Comparison of ENCODE assay signal across 9 mouse cellular contexts in the genomic region with DNA sequence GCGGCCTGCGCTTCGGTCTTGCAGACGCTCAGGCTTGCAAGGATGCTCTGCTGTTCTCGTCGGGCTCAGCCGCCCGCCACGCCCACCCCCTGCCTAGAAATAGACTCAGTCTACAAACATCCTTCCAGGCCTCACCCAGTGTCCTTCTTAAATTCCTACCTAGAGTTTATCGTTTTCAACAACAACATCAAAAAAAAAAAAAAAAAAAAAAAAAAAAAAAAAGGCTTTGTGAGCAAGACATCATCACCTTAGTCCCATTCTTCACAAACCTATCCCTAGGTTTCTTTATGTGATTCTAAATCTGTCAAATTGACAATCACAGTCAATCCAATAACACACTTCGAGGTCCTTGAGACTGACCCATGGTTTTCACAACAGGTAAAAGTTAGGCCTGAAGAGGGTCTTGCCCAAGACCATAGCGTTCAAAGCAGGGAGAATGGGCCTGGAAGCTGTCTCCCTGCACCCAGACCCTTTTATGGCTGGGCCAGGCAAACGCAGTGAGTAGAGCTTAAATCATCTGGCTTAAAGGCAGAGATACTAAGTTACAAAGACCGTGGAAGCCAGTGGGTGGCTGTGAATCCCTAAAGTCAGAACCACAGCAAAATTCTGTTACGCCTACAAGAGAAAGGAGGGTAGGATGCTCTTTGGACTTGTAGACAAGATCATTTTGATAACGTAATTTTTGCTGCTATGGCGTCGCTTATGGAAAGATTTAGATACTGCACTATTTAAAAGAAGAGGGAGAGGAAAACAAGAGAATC. TPM values are rescaled to one million over a fixed set of nuclear protein-coding genes. Genes with fewer than 3 reads are reported as not detected.
DNase-seq lines count a peak whose midpoint lies in the region; ATAC-seq and TF ChIP-seq lines count a peak whose summit lies in the region.
"Had no signal": no experiment of that assay in that cellular context is flagged by ENCODE, and none has a peak within 500 bp of the region (broad histone marks: within the 10 kb centered on the region; RNA-seq: fewer than 3 reads in every experiment).

No protein-coding gene starts in this region.

- no peak for TF ChIP-seq CTCF in ES-Bruce4 (IDR thresholded peaks at IDR 0.05; ENCODE audit: low read depth, low read length)

- H3K4me3 ChIP-seq in heart, embryonic 12.5 days: peak overlapping the region; percentile 88
- H3K4me3 ChIP-seq in ES-Bruce4 (ENCODE audit: low read depth, low read length): no peak overlapping the region
- peak overlapping the region; percentile 65; the same call in 1 of the 2 replicates for H3K4me3 ChIP-seq in forebrain, embryonic 13.5 days
- H3K4me3 ChIP-seq in liver, embryonic 16.5 days (ENCODE audit: low read depth, low read length): peak overlapping the region; percentile 72

- H3K9me3 ChIP-seq in heart, embryonic 12.5 days (replicated peaks): no peaks in the 10 kb centered on the region
- H3K9me3 ChIP-seq in ES-Bruce4 (replicated peaks; ENCODE audit: control insufficient read depth, insufficient read depth, low read length, poor library complexity, severe bottlenecking): no peaks in the 10 kb centered on the region
- H3K9me3 ChIP-seq in forebrain, embryonic 13.5 days (replicated peaks): 0 out of 2 replicates have a peak, but pooled peaks cover 2% of the 10 kb centered on the region
- no peaks in the 10 kb centered on the region for H3K9me3 ChIP-seq in liver, embryonic 16.5 days (replicated peaks; ENCODE audit: control insufficient read depth, low read length)

- H3K4me1 ChIP-seq in heart, embryonic 12.5 days (replicated peaks): peaks cover 6% of the 10 kb centered on the region
- no peaks in the 10 kb centered on the region for H3K4me1 ChIP-seq in ES-Bruce4 (ENCODE audit: control insufficient read depth, insufficient read depth, low read length)
- H3K4me1 ChIP-seq in forebrain, embryonic 13.5 days: peaks cover 26% of the 10 kb centered on the region
- H3K4me1 ChIP-seq in liver, embryonic 16.5 days (ENCODE audit: control insufficient read depth, low read depth, low read length): peaks cover under 1% of the 10 kb centered on the region

- no peak for DNase-seq in heart, adult 11 months
- no peak for DNase-seq in frontal cortex, postnatal 36 days (ENCODE audit: low spot score in 2 of 2)
- DNase-seq in gastrocnemius, postnatal 25 days: no peak
- no peak for DNase-seq in layer of hippocampus, postnatal 36 days

- no peak for ATAC-seq in heart, embryonic 12.5 days (ENCODE audit: insufficient number of reproducible peaks, low FRiP score)
- no peak for ATAC-seq in forebrain, embryonic 13.5 days
- ATAC-seq in liver, embryonic 16.5 days (ENCODE audit: low read depth): no peak

- no peak overlapping the region for H3K27ac ChIP-seq in heart, embryonic 12.5 days (ENCODE audit: poor library complexity, severe bottlenecking)
- 0 out of 2 replicates have a peak overlapping the region, but pooled peaks have one; percentile 34 for H3K27ac ChIP-seq in ES-Bruce4 (ENCODE audit: insufficient read depth, low read length)
- H3K27ac ChIP-seq in forebrain, embryonic 13.5 days: peak overlapping the region; percentile 99
- H3K27ac ChIP-seq in liver, embryonic 16.5 days (ENCODE audit: low read length): no peak overlapping the region

- TF ChIP-seq EP300 in ES-Bruce4 (IDR thresholded peaks at IDR 0.05; ENCODE audit: insufficient read depth, low read depth, low read length): no peak

- H3K9ac ChIP-seq in heart, embryonic 12.5 days: no peak overlapping the region; the same call in 1 of the 2 replicates
- no peak overlapping the region for H3K9ac ChIP-seq in ES-Bruce4 (ENCODE audit: low read depth, poor library complexity, severe bottlenecking)
- peak overlapping the region; percentile 40; the same call in 1 of the 2 replicates for H3K9ac ChIP-seq in forebrain, embryonic 13.5 days
- no peak overlapping the region for H3K9ac ChIP-seq in liver, embryonic 16.5 days (ENCODE audit: low read depth, low read length)

- peak overlapping the region; percentile 97 for H3K4me2 ChIP-seq in heart, embryonic 12.5 days
- H3K4me2 ChIP-seq in forebrain, embryonic 13.5 days: peak overlapping the region; percentile 77
- H3K4me2 ChIP-seq in liver, embryonic 16.5 days (ENCODE audit: low read depth, low read length): peak overlapping the region; percentile 86

- no peak for TF ChIP-seq POLR2A in ES-Bruce4 (IDR thresholded peaks at IDR 0.05; ENCODE audit: insufficient read depth, low read length)

- H3K36me3 ChIP-seq in heart, embryonic 12.5 days: no peaks in the 10 kb centered on the region
- no peaks in the 10 kb centered on the region for H3K36me3 ChIP-seq in ES-Bruce4 (ENCODE audit: control insufficient read depth, insufficient read depth, low read length, poor library complexity, severe bottlenecking)
- H3K36me3 ChIP-seq in forebrain, embryonic 13.5 days (ENCODE audit: poor library complexity, severe bottlenecking): peaks cover 13% of the 10 kb centered on the region
- no peaks in the 10 kb centered on the region for H3K36me3 ChIP-seq in liver, embryonic 16.5 days (ENCODE audit: control insufficient read depth, insufficient read depth)

- H3K27me3 ChIP-seq in heart, embryonic 12.5 days (replicated peaks): no peaks in the 10 kb centered on the region
- H3K27me3 ChIP-seq in ES-Bruce4 (ENCODE audit: control insufficient read depth, insufficient read depth, low read length, poor library complexity, severe bottlenecking): no peaks in the 10 kb centered on the region
- no peaks in the 10 kb centered on the region for H3K27me3 ChIP-seq in forebrain, embryonic 13.5 days
- H3K27me3 ChIP-seq in liver, embryonic 16.5 days (ENCODE audit: control insufficient read depth, insufficient read depth, low read depth, low read length): no peaks in the 10 kb centered on the region
- H3K27me3 ChIP-seq: Patski had no signal

- WGBS in heart, embryonic 12.5 days: 37% methylated on average over 15 of the region's 18 CpGs
- whole genome bisulfite sequencing in forebrain, embryonic 13.5 days: 32% methylated on average over 18 of the region's 18 CpGs
- 29% methylated on average over 18 of the region's 18 CpGs for WGBS in liver, embryonic 16.5 days (ENCODE audit: insufficient replicate concordance)

RNA-seq across cellular contexts. Expression of gene Ralgps1, which starts 0.5 kb away (rescaled TPM):
- 5.4 and 6.3 TPM in 2 replicates for polyA plus RNA-seq in heart, embryonic 12.5 days (2016; fragmentation: Nextera tagmentation; extraction: Ambion mirVana)
- 16.5 and 17.0 TPM in 2 replicates for polyA plus RNA-seq in ES-Bruce4 (2011; ENCODE audit: insufficient read depth, insufficient read length, low read depth, missing spikeins)
- 27.2 and 31.1 TPM in 2 replicates for polyA plus RNA-seq in forebrain, embryonic 13.5 days (2015; fragmentation: Nextera tagmentation; extraction: Ambion mirVana)
- polyA plus RNA-seq in liver, embryonic 16.5 days (2015; fragmentation: Nextera tagmentation; extraction: Ambion mirVana): 0.95 and 1.1 TPM in 2 replicates
- 1 to 10 TPM; 2.3 to 2.5 TPM for total RNA-seq in gastrocnemius, postnatal 25 days (2021)
- 10 to 100 TPM; 60.2 to 72.7 TPM for total RNA-seq in layer of hippocampus, postnatal 36 days (2021)

RNA-seq across cellular contexts. Expression of gene Zbtb34, which starts 59.3 kb away (rescaled TPM):
- 6.9 and 8.1 TPM in 2 replicates for polyA plus RNA-seq in heart, embryonic 12.5 days (2016; fragmentation: Nextera tagmentation; extraction: Ambion mirVana)
- 20.3 and 21.4 TPM in 2 replicates for polyA plus RNA-seq in ES-Bruce4 (2011; ENCODE audit: insufficient read depth, insufficient read length, low read depth, missing spikeins)
- polyA plus RNA-seq in forebrain, embryonic 13.5 days (2015; fragmentation: Nextera tagmentation; extraction: Ambion mirVana): 4.8 and 6.5 TPM in 2 replicates
- polyA plus RNA-seq in liver, embryonic 16.5 days (2015; fragmentation: Nextera tagmentation; extraction: Ambion mirVana): 1.8 and 2.0 TPM in 2 replicates
- 1 to 10 TPM; 3.5 to 4.4 TPM for total RNA-seq in gastrocnemius, postnatal 25 days (2021)
- 10 to 100 TPM; 12.5 to 14.2 TPM for total RNA-seq in layer of hippocampus, postnatal 36 days (2021)

Comparison
In these comparisons a context has a peak if more than half of its experiments do, and no peak if none do; other contexts are left out.
1. H3K27ac ChIP-seq: peak in ES-Bruce4 (single experiment) and forebrain, embryonic 13.5 days (single experiment); none in heart, embryonic 12.5 days (single experiment) and liver, embryonic 16.5 days (single experiment).
2. Peak in every context shown above with its lines, with median percentiles within 50 percentile points of each other: H3K4me2 ChIP-seq.